Mouse (Mus musculus) megakaryocyte, embryonic 14.5 days (primary cell): ENCODE results near the gene Sycp2.

ENCODE experiments used
- FLI1 ChIP-seq: IDR thresholded peaks from 2 replicates; pipeline ENCODE4 v1.6.1; 2012; ENCODE audit warnings: low read length, inconsistent platforms, mixed read lengths
- GATA1 ChIP-seq: IDR thresholded peaks from 3 replicates; pipeline ENCODE4 v1.6.1; 2012; ENCODE audit warnings: mixed read lengths, low read length, inconsistent platforms, borderline replicate concordance

DNA sequence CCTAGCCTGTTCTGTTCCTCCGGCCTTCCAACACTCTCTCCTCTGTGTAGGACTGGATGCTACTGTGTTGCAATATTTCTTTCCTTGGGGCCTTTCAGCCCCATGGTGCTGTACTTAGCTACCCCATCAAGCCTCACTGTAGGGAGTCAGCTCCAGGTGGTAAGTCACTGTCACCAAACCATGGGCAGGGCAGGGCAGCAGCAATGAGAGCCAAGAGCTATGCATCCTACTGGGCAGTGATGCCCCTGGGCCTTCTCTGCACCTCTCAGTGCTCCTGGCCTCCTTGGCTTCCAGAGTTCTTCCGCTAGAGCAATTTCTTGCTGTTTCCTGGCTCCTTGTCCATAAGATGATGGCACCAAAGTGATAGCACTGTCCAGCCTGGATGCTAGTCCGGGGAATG, 83.1 kb downstream of the Sycp2 start:
- TF ChIP-seq GATA1 (no peak), FLI1 (no peak)
